Mouse (Mus musculus): ENCODE data around the gene H1f0. TPM values are rescaled to one million over a fixed set of nuclear protein-coding genes. Genes with fewer than 3 reads are reported as not detected.

Gene H1f0
- total and polyA plus RNA-seq, 3 experiments = 33.5 to 213 (median 46.8) TPM

DNA sequence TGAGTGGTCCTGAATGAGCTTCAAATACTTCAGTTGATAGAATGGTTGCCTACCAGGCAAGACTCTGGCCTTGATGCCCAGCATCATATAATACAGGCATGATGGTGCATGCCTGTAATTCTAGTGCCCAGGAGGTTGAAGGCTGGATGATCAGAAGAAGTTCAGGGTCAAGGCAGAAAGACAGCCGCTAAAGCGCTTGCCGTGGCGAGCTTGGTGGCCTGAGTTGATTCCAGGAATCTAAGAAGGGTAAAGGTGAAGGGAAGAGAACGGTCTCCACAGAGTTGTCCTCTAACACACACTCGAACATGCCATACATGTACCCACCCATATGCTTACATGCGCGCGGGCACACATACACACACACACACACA, 38.2 kb upstream of the H1f0 start:
- no peaks in the 10 kb centered on the region for H3K9me3 ChIP-seq (replicated peaks; ENCODE audit: insufficient read depth, low read length)
- no peaks in the 10 kb centered on the region for H3K36me3 ChIP-seq (ENCODE audit: control insufficient read depth in 1 of 2, insufficient read depth in 2 of 2, low read length in 2 of 2)
- TF ChIP-seq ELF1 (IDR thresholded peaks at IDR 0.05; ENCODE audit: low read depth, low read length) = no peak
- TF ChIP-seq SMC3 (IDR thresholded peaks at IDR 0.05; ENCODE audit: low read depth, low read length) = no peak
- no peak for TF ChIP-seq EP300 (IDR thresholded peaks at IDR 0.05; ENCODE audit: low read depth in 1 of 2, low read length in 2 of 2)
- no peak for TF ChIP-seq TAL1 (IDR thresholded peaks at IDR 0.05; ENCODE audit: low read length)
- TF ChIP-seq JUND (IDR thresholded peaks at IDR 0.05; ENCODE audit: low read depth, low read length) = no peak
- no peak for TF ChIP-seq ZNF384 (IDR thresholded peaks at IDR 0.05; ENCODE audit: low read depth, low read length)
- no peak for TF ChIP-seq NELFE (IDR thresholded peaks at IDR 0.05; ENCODE audit: low read depth, low read length)
- TF ChIP-seq E2F4 (IDR thresholded peaks at IDR 0.05; ENCODE audit: borderline replicate concordance, low read depth, low read length) = no peak
- TF ChIP-seq RCOR1 (IDR thresholded peaks at IDR 0.05; ENCODE audit: low read depth, low read length) = no peak
- no peak for TF ChIP-seq MAZ (IDR thresholded peaks at IDR 0.05; ENCODE audit: low read depth, low read length)
- no peak for TF ChIP-seq GATA1 (IDR thresholded peaks at IDR 0.05; ENCODE audit: low read depth, low read length)
- TF ChIP-seq NRF1 (IDR thresholded peaks at IDR 0.05; ENCODE audit: insufficient read depth, low read depth, low read length, poor library complexity, severe bottlenecking) = no peak
- TF ChIP-seq ZKSCAN1 (IDR thresholded peaks at IDR 0.05; ENCODE audit: low read depth, low read length) = no peak
- no peak for TF ChIP-seq KAT2A (conservative IDR thresholded peaks at IDR 0.05; ENCODE audit: low read depth, low read length)
- TF ChIP-seq HCFC1 (IDR thresholded peaks at IDR 0.05; ENCODE audit: low read depth, low read length) = no peak
- no peaks in the 10 kb centered on the region for H3K4me1 ChIP-seq (ENCODE audit: control insufficient read depth in 1 of 2, insufficient read depth in 2 of 2, low read length in 2 of 2)
- no peak overlapping the region for H3K4me3 ChIP-seq (ENCODE audit: control insufficient read depth in 1 of 2, insufficient read depth in 1 of 2, low read depth in 2 of 2, low read length in 2 of 2)
- no peaks in the 10 kb centered on the region for H3K79me2 ChIP-seq (ENCODE audit: control insufficient read depth, insufficient read depth, low read length, poor library complexity)
- no peak overlapping the region for H3K9ac ChIP-seq (ENCODE audit: control insufficient read depth, low read depth, low read length, poor library complexity, severe bottlenecking)
- H3K27me3 ChIP-seq (ENCODE audit: control insufficient read depth in 1 of 2, insufficient read depth in 2 of 2, low read length in 2 of 2) = no peaks in the 10 kb centered on the region
- DNase-seq (ENCODE audit: low read depth, low spot score) = no peak
- no peak overlapping the region for H3K27ac ChIP-seq (ENCODE audit: control insufficient read depth, low read depth, low read length)

DNA sequence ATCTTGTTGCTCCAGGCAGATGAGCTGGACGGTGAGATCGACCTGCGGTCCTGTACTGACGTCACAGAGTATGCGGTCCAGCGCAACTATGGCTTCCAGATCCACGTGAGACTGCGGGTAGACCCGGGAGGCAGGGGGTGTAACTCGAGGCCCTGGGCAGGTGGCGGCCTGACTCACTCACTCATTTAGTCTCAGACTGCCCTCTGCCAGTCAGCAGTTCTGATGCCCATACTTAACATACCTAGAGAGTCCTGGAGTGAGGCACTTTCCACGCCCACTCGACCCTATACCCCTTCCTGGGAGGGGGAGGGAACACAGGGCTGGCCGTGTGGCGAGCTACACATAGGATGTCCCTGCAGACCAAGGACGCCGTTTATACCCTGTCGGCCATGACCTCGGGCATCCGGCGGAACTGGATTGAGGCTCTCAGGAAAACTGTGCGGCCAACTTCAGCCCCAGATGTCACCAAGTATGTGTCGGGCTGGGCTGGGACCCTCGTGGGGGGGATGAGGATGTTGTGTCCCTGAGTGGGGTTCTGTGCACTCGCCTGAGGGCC, 37.2 kb upstream of the H1f0 start:
- Histone ChIP-seq H3K27me3 (ENCODE audit: control insufficient read depth in 1 of 2, insufficient read depth in 2 of 2, low read length in 2 of 2) (no peaks in the 10 kb centered on the region), H3K79me2 (ENCODE audit: control insufficient read depth, insufficient read depth, low read length, poor library complexity) (no peaks in the 10 kb centered on the region), H3K9ac (ENCODE audit: control insufficient read depth, low read depth, low read length, poor library complexity, severe bottlenecking) (no peak overlapping the region), H3K4me1 (ENCODE audit: control insufficient read depth in 1 of 2, insufficient read depth in 2 of 2, low read length in 2 of 2) (no peaks in the 10 kb centered on the region), H3K9me3 (replicated peaks; ENCODE audit: insufficient read depth, low read length) (no peaks in the 10 kb centered on the region), H3K36me3 (ENCODE audit: control insufficient read depth in 1 of 2, insufficient read depth in 2 of 2, low read length in 2 of 2) (no peaks in the 10 kb centered on the region), H3K4me3 (ENCODE audit: control insufficient read depth in 1 of 2, insufficient read depth in 1 of 2, low read depth in 2 of 2, low read length in 2 of 2) (no peak overlapping the region), H3K27ac (ENCODE audit: control insufficient read depth, low read depth, low read length) (no peak overlapping the region)
- TF ChIP-seq ZNF384 (IDR thresholded peaks at IDR 0.05; ENCODE audit: low read depth, low read length) = no peak
- TF ChIP-seq ZC3H11A (IDR thresholded peaks at IDR 0.05; ENCODE audit: low read depth, low read length) = no peak
- TF ChIP-seq CTCF (IDR thresholded peaks at IDR 0.05 in 2 of 3, conservative IDR thresholded peaks at IDR 0.05 in 1 of 3; ENCODE audit: control insufficient read depth in 1 of 3, insufficient read depth in 1 of 3, low read depth in 2 of 3, low read length in 3 of 3, poor library complexity in 1 of 3, severe bottlenecking in 1 of 3) = no peak
- TF ChIP-seq E2F4 (IDR thresholded peaks at IDR 0.05; ENCODE audit: borderline replicate concordance, low read depth, low read length) = no peak
- no peak for TF ChIP-seq NRF1 (IDR thresholded peaks at IDR 0.05; ENCODE audit: insufficient read depth, low read depth, low read length, poor library complexity, severe bottlenecking)
- no peak for TF ChIP-seq MXI1 (IDR thresholded peaks at IDR 0.05; ENCODE audit: low read depth, low read length)
- no peak for TF ChIP-seq GATA1 (IDR thresholded peaks at IDR 0.05; ENCODE audit: low read depth, low read length)
- TF ChIP-seq ZMIZ1 (IDR thresholded peaks at IDR 0.05; ENCODE audit: low read depth, low read length) = no peak
- no peak for TF ChIP-seq RAD21 (IDR thresholded peaks at IDR 0.05; ENCODE audit: low read depth, low read length)
- TF ChIP-seq SIN3A (IDR thresholded peaks at IDR 0.05; ENCODE audit: low read length) = no peak
- DNase-seq (ENCODE audit: low read depth, low spot score) = no peak

Measured in MEL (cell line).